Comparison of ENCODE assay signal across 14 mouse cellular contexts in the genomic region with DNA sequence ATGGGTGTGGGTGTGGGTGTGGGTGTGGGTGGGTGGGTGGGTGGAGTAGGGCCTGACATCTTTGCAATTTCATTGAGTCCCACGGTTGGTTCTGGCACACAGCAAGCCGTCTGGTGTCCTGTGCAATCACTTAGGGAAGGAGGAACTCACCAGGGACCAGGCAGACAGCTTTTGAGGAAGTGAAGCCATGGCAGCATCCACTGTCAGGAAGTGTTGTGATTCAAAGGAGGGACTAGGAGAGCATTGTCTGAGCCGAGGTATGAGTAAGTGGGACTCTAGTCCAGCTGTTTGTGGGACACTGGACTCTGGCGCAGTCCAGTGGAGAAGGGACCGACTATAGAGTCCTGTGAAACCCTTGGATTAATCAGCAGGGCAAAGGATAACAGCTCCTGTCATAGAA.
A peak's percentile ranks its signal among the peaks of the same experiment; 100 is the strongest.
DNase-seq lines count a peak whose midpoint lies in the region; TF ChIP-seq lines count a peak whose summit lies in the region.
"Had no signal": no experiment of that assay in that cellular context is flagged by ENCODE, and none has a peak within 500 bp of the region (broad histone marks: within the 10 kb centered on the region; RNA-seq: fewer than 3 reads in every experiment).

No protein-coding gene starts in this region.

- intact Hi-C loops in heart, postnatal 10 days (cut with DNase I) = loop anchor here (5.0 to 10.0 kb wide), 2 partner anchors 79 to 206 kb away; no protein-coding TSS in a partner anchor

- H3K4me1 ChIP-seq in kidney, adult 2 months (ENCODE audit: control insufficient read depth, insufficient read depth, low read length) = no peaks in the 10 kb centered on the region; the same call in 1 of the 2 replicates

- TF ChIP-seq CTCF in kidney, adult 2 months (conservative IDR thresholded peaks at IDR 0.05; ENCODE audit: insufficient read depth, insufficient read length, low read depth, low read length) = no peak

- no peak for TF ChIP-seq POLR2A in kidney, adult 2 months (IDR thresholded peaks at IDR 0.05; ENCODE audit: low read depth, low read length)

- H3K27ac ChIP-seq in kidney, adult 2 months (ENCODE audit: insufficient read depth, low read depth, low read length) = no peak overlapping the region
- H3K27ac ChIP-seq: hindbrain, embryonic 10.5 days; intestine, embryonic 15.5 days; liver, embryonic 12.5 days had no signal

- no peaks in the 10 kb centered on the region for H3K27me3 ChIP-seq in kidney, adult 2 months (replicated peaks; ENCODE audit: control insufficient read depth, insufficient read depth, low read length)
- H3K27me3 ChIP-seq: intestine, embryonic 15.5 days; liver, embryonic 12.5 days had no signal

- DNase-seq in kidney, adult 2 months = peak; percentile 36
- no peak for DNase-seq in kidney, postnatal 4 days
- DNase-seq in lung, postnatal 36 days = peak; percentile 39
- no peak for DNase-seq in lung, adult 18-20 months
- DNase-seq in heart, postnatal 10 days = peak; percentile 38 to 42
- DNase-seq in retina, embryonic 14.5 days (ENCODE audit: low spot score) = no peak
- no peak for DNase-seq in thymus, postnatal 10 days (ENCODE audit: low spot score in 2 of 2)
- DNase-seq in cerebellum, postnatal 36 days = no peak
- DNase-seq: right cerebral cortex, postnatal 25 days had no signal

- WGBS in kidney, adult 2 months = 54% methylated on average over 5 of the region's 5 CpGs

- H3K4me3 ChIP-seq in kidney, adult 2 months (ENCODE audit: insufficient read depth, low read depth, low read length) = no peak overlapping the region
- H3K4me3 ChIP-seq: hindbrain, embryonic 10.5 days; intestine, embryonic 15.5 days; liver, embryonic 12.5 days; megakaryocyte, embryonic 14.5 days had no signal

- H3K36me3 ChIP-seq in kidney, adult 2 months (ENCODE audit: control insufficient read depth, insufficient read depth, low read length) = no peaks in the 10 kb centered on the region
- H3K36me3 ChIP-seq: G1E; hindbrain, embryonic 10.5 days; intestine, embryonic 15.5 days; liver, embryonic 12.5 days had no signal

Comparison
In these comparisons a context has a peak if more than half of its experiments do, and no peak if none do; other contexts are left out.
1. DNase-seq: peak in kidney, adult 2 months (single experiment), lung, postnatal 36 days (single experiment) and heart, postnatal 10 days (2 of 2); none in kidney, postnatal 4 days (0 of 2), lung, adult 18-20 months (0 of 2), retina, embryonic 14.5 days (single experiment), thymus, postnatal 10 days (0 of 2) and cerebellum, postnatal 36 days (0 of 2).